Mouse (Mus musculus): Measurements from ENCODE around the gene Ier3. TPM values are rescaled to one million over a fixed set of nuclear protein-coding genes. Genes with fewer than 3 reads are reported as not detected.

The Ier3 gene
- polyA plus RNA-seq, 1 experiment from 2014 or later: 2.7 TPM

- 8% methylated on average over 26 of the region's 26 CpGs for WGBS
- peaks cover 7% of the 10 kb centered on the region for H3K36me3 ChIP-seq (replicated peaks; ENCODE audit: control insufficient read depth, insufficient read depth, low read depth, low read length)
- no peak for DNase-seq (ENCODE audit: low spot score)
These were observed 45.7 kb downstream of the Ier3 start for GRCm38 (mm10) chr17:35866911-35867890.

GRCm38 (mm10) chr17:35868165-35868820 is 46.8 kb downstream of the Ier3 start:
- WGBS: 25% methylated on average over 17 of the region's 17 CpGs
- H3K27me3 ChIP-seq (ENCODE audit: control insufficient read depth, insufficient read depth, low read length): no peaks in the 10 kb centered on the region
- H3K36me3 ChIP-seq (replicated peaks; ENCODE audit: control insufficient read depth, insufficient read depth, low read depth, low read length): peaks cover 7% of the 10 kb centered on the region
- H3K4me2 ChIP-seq (ENCODE audit: low read depth, low read length): peak overlapping the region; percentile 93
- no peaks in the 10 kb centered on the region; the same call in 1 of the 2 replicates for H3K9me3 ChIP-seq (replicated peaks; ENCODE audit: control insufficient read depth, low read length)
- ATAC-seq (replicated peaks; ENCODE audit: insufficient number of reproducible peaks, low FRiP score, low TSS enrichment, low read depth) (no peak), DNase-seq (ENCODE audit: low spot score) (no peak)
- H3K4me3 ChIP-seq (ENCODE audit: low read depth, low read length): peak overlapping the region; percentile 73
- H3K27ac ChIP-seq (replicated peaks; ENCODE audit: low read depth, low read length): peak overlapping the region; percentile 56
- peaks cover 8% of the 10 kb centered on the region; the same call in 1 of the 2 replicates for H3K4me1 ChIP-seq (ENCODE audit: control insufficient read depth, insufficient read depth, low read length)
- H3K9ac ChIP-seq (replicated peaks; ENCODE audit: low read length): peak overlapping the region; percentile 86

More at GRCm38 (mm10) chr17:35866911-35867890, 45.7 kb downstream of the Ier3 start:
- Histone ChIP-seq H3K4me1 (ENCODE audit: control insufficient read depth, insufficient read depth, low read length) (peaks cover 8% of the 10 kb centered on the region; the same call in 1 of the 2 replicates), H3K27ac (replicated peaks; ENCODE audit: low read depth, low read length) (peak overlapping the region; percentile 95), H3K9ac (replicated peaks; ENCODE audit: low read length) (peak overlapping the region; percentile 86), H3K4me3 (ENCODE audit: low read depth, low read length) (peak overlapping the region; percentile 73), H3K4me2 (ENCODE audit: low read depth, low read length) (peak overlapping the region; percentile 93), H3K9me3 (replicated peaks; ENCODE audit: control insufficient read depth, low read length) (no peaks in the 10 kb centered on the region; the same call in 1 of the 2 replicates), H3K27me3 (ENCODE audit: control insufficient read depth, insufficient read depth, low read length) (no peaks in the 10 kb centered on the region)
- no peak for ATAC-seq (replicated peaks; ENCODE audit: insufficient number of reproducible peaks, low FRiP score, low TSS enrichment, low read depth)

- no peak for DNase-seq (ENCODE audit: low spot score)
- Histone ChIP-seq H3K36me3 (replicated peaks; ENCODE audit: control insufficient read depth, insufficient read depth, low read depth, low read length) (peaks cover 7% of the 10 kb centered on the region), H3K9ac (replicated peaks; ENCODE audit: low read length) (peak overlapping the region; percentile 86), H3K4me2 (ENCODE audit: low read depth, low read length) (peak overlapping the region; percentile 93), H3K4me1 (ENCODE audit: control insufficient read depth, insufficient read depth, low read length) (peaks cover 8% of the 10 kb centered on the region; the same call in 1 of the 2 replicates), H3K27ac (replicated peaks; ENCODE audit: low read depth, low read length) (peak overlapping the region; percentile 56; the same call in 1 of the 2 replicates), H3K4me3 (ENCODE audit: low read depth, low read length) (peak overlapping the region; percentile 73), H3K9me3 (replicated peaks; ENCODE audit: control insufficient read depth, low read length) (no peaks in the 10 kb centered on the region; the same call in 1 of the 2 replicates), H3K27me3 (ENCODE audit: control insufficient read depth, insufficient read depth, low read length) (no peaks in the 10 kb centered on the region)
- 4% methylated on average over 7 of the region's 7 CpGs for WGBS
- no peak for ATAC-seq (replicated peaks; ENCODE audit: insufficient number of reproducible peaks, low FRiP score, low TSS enrichment, low read depth)
These were observed 47.5 kb downstream of the Ier3 start for GRCm38 (mm10) chr17:35868961-35869345.

GRCm38 (mm10) chr17:35869346-35870067 is 48.0 kb downstream of the Ier3 start:
- ATAC-seq (replicated peaks; ENCODE audit: insufficient number of reproducible peaks, low FRiP score, low TSS enrichment, low read depth): 0 out of 2 replicates have a peak, but pooled peaks have one; percentile 1
- peak; percentile 48 for DNase-seq (ENCODE audit: low spot score)
- Histone ChIP-seq H3K4me1 (ENCODE audit: control insufficient read depth, insufficient read depth, low read length) (peaks cover 8% of the 10 kb centered on the region; the same call in 1 of the 2 replicates), H3K9me3 (replicated peaks; ENCODE audit: control insufficient read depth, low read length) (no peaks in the 10 kb centered on the region; the same call in 1 of the 2 replicates), H3K9ac (replicated peaks; ENCODE audit: low read length) (peak overlapping the region; percentile 86), H3K27ac (replicated peaks; ENCODE audit: low read depth, low read length) (0 out of 2 replicates have a peak overlapping the region, but pooled peaks have one; percentile 5), H3K4me2 (ENCODE audit: low read depth, low read length) (peak overlapping the region; percentile 93), H3K4me3 (ENCODE audit: low read depth, low read length) (peak overlapping the region; percentile 73), H3K27me3 (ENCODE audit: control insufficient read depth, insufficient read depth, low read length) (no peaks in the 10 kb centered on the region), H3K36me3 (replicated peaks; ENCODE audit: control insufficient read depth, insufficient read depth, low read depth, low read length) (peaks cover 7% of the 10 kb centered on the region)
- WGBS: 2% methylated on average over 7 of the region's 7 CpGs

GRCm38 (mm10) chr17:35870151-35870883 is 48.8 kb downstream of the Ier3 start:
- no peaks in the 10 kb centered on the region for H3K27me3 ChIP-seq (ENCODE audit: control insufficient read depth, insufficient read depth, low read length)
- H3K36me3 ChIP-seq (replicated peaks; ENCODE audit: control insufficient read depth, insufficient read depth, low read depth, low read length): peaks cover 7% of the 10 kb centered on the region
- WGBS: 56% methylated on average over 8 of the region's 9 CpGs
- no peak for DNase-seq (ENCODE audit: low spot score)
- peaks cover 8% of the 10 kb centered on the region; the same call in 1 of the 2 replicates for H3K4me1 ChIP-seq (ENCODE audit: control insufficient read depth, insufficient read depth, low read length)
- H3K9me3 ChIP-seq (replicated peaks; ENCODE audit: control insufficient read depth, low read length): no peaks in the 10 kb centered on the region; the same call in 1 of the 2 replicates
- no peak for ATAC-seq (replicated peaks; ENCODE audit: insufficient number of reproducible peaks, low FRiP score, low TSS enrichment, low read depth)
- peak overlapping the region; percentile 93 for H3K4me2 ChIP-seq (ENCODE audit: low read depth, low read length)
- H3K4me3 ChIP-seq (ENCODE audit: low read depth, low read length): peak overlapping the region; percentile 73
- H3K27ac ChIP-seq (replicated peaks; ENCODE audit: low read depth, low read length): no peak overlapping the region; the same call in 1 of the 2 replicates
- peak overlapping the region; percentile 86 for H3K9ac ChIP-seq (replicated peaks; ENCODE audit: low read length)

- peaks cover 7% of the 10 kb centered on the region for H3K36me3 ChIP-seq (replicated peaks; ENCODE audit: control insufficient read depth, insufficient read depth, low read depth, low read length)
- peaks cover 8% of the 10 kb centered on the region; the same call in 1 of the 2 replicates for H3K4me1 ChIP-seq (ENCODE audit: control insufficient read depth, insufficient read depth, low read length)
- peak overlapping the region; percentile 93 for H3K4me2 ChIP-seq (ENCODE audit: low read depth, low read length)
- H3K4me3 ChIP-seq (ENCODE audit: low read depth, low read length): peak overlapping the region; percentile 73; the same call in 1 of the 2 replicates
- peak; percentile 46 for DNase-seq (ENCODE audit: low spot score)
- WGBS: 83% methylated on average over 8 of the region's 8 CpGs
- H3K27me3 ChIP-seq (ENCODE audit: control insufficient read depth, insufficient read depth, low read length): no peaks in the 10 kb centered on the region
- no peak overlapping the region for H3K27ac ChIP-seq (replicated peaks; ENCODE audit: low read depth, low read length)
- ATAC-seq (replicated peaks; ENCODE audit: insufficient number of reproducible peaks, low FRiP score, low TSS enrichment, low read depth): no peak
- H3K9ac ChIP-seq (replicated peaks; ENCODE audit: low read length): no peak overlapping the region
- no peaks in the 10 kb centered on the region; the same call in 1 of the 2 replicates for H3K9me3 ChIP-seq (replicated peaks; ENCODE audit: control insufficient read depth, low read length)
These were observed 49.6 kb downstream of the Ier3 start for GRCm38 (mm10) chr17:35870884-35871696.

Measured in embryonic facial prominence, embryonic 11.5 days (tissue).